Mouse (Mus musculus) R1 (cell line): ENCODE measurements around the gene Cep164.
"Not testable (repeated sequence)": the region's sequence is repeated elsewhere in the genome, so short reads cannot be mapped to it uniquely, and the experiment has no call there.

Source experiments
- DNase-seq: peaks from one replicate; pipeline ENCODE4 v3.0.0-alpha.2; 2018; ENCODE audit warnings: low read depth, low spot score

The Cep164 gene

GRCm38 (mm10) chr9:45828291-45828963 lies at the start of gene Cep164:
Gene Cep164 (minus strand): TSS chr9:45828691.
- DNase-seq, result peak; percentile 96

DNA sequence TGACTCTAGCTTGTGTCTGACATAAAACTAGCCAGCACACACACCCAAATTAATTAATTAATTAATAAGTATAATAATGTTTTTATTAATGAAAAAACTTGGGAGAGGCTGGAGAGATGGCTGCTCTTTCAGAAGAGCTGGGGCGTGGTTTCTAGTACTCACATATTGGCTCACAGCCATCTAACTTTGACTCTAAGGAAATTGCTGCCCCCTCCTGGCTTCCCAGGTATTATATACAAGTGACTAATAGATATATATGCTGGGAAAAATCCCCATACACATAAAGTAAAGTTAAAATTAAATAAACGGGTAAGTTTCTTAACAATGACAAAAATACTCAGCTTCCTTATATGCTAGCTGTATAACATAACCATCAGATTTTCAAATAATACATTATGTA lies 49.4 kb upstream of the Cep164 start:
- DNase-seq, result peak; percentile 20

- DNase-seq, result no peak
Observed at GRCm38 (mm10) chr9:45870265-45870664, 41.8 kb upstream of the Cep164 start.

GRCm38 (mm10) chr9:45869181-45869580 lies 40.7 kb upstream of the Cep164 start:
- no peak for DNase-seq

GRCm38 (mm10) chr9:45861813-45862212 lies 33.3 kb upstream of the Cep164 start:
- no peak for DNase-seq

- no peak for DNase-seq
Observed at GRCm38 (mm10) chr9:45859364-45859763, 30.9 kb upstream of the Cep164 start.

GRCm38 (mm10) chr9:45854136-45854535 lies 25.6 kb upstream of the Cep164 start:
- no peak for DNase-seq

GRCm38 (mm10) chr9:45853695-45854094 lies 25.2 kb upstream of the Cep164 start:
- DNase-seq, result no peak

- no peak for DNase-seq
Observed at GRCm38 (mm10) chr9:45851776-45852175, 23.3 kb upstream of the Cep164 start.

- no peak for DNase-seq
Observed at GRCm38 (mm10) chr9:45851330-45851729, 22.8 kb upstream of the Cep164 start.

DNA sequence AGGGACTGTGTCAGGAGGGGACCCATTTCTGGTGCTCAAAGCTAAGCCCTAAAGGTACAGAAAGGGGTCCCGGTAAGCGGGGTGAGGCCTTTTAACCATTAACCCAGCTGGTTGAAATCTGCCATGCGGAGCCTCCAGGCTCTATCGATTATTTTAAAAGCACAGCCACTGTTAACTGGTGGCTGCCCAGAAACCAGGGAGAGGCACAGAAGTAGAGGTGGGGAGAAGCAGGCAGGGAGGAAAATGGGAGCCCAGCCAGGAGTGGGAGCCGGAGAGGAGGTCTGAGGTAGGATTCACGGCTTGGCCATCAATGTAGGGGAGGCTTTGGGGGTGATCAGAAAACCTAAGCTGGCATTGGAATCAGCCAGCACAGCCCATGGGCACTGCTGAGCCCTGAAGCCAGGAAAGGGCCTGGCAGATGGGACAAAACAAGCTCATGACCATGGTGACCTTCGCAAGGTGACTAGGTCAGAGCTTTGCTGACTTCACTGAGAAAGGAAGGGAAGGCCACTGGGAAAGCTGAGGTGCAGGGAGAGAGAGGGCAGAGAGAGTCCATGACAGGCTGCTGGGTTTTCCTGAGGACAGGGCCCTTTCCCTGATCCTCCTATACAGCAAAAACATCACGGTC lies 22.2 kb upstream of the Cep164 start:
- no peak for DNase-seq

GRCm38 (mm10) chr9:45849528-45850408 lies 21.3 kb upstream of the Cep164 start:
- no peak for DNase-seq

DNA sequence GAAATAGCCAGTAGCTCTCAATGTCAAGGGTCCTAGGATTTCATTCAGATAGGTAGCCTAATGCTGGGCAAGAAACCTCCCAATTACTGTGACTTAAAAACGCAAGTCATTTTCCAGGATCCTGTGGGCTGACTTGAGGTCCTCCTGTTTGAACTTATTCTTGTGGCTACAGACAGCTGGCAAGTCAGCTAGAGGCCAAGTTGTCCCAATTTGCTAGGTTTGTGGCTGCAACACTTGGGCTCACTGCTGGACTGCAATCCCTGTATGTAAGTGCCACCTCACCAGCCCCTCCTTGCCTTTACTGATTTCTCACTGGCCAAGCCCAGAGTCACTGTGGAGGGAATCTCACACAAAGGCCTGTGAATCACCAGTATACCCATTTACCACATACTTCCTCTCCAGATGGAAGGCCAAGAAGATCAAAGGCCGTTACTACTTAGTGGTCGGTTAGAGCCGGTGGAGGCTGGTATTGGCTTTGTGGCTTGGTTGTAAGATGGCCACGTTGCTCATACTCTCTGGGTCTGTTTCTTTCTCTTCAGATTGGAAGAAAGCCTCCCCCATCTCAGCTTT lies 18.5 kb upstream of the Cep164 start:
- DNase-seq, result no peak

DNA sequence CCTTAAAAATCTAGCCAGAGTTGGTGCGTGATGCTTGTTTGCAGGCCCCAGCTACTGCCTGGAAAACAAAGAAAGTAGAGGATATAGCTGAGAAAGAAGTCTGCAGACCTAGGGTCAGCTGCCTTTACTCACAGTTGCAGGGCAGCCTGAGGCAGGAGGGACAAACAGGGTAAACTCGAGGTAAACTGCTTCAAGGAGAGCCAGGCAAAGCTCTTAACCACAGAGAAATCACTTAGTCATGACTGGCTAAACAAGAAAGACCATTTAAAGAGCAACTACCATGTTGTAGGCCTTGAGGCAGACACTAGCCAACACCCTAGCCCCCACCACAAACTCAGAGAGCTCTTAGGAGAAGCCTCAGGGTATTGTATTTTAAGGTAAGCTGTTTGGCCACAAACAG lies 17.7 kb upstream of the Cep164 start:
- DNase-seq, result not testable (repeated sequence)

- no peak for DNase-seq
Observed at GRCm38 (mm10) chr9:45845541-45845940, 17.1 kb upstream of the Cep164 start.

GRCm38 (mm10) chr9:45843780-45844179 lies 15.3 kb upstream of the Cep164 start:
- no peak for DNase-seq

GRCm38 (mm10) chr9:45843007-45843406 lies 14.5 kb upstream of the Cep164 start:
- no peak for DNase-seq

DNA sequence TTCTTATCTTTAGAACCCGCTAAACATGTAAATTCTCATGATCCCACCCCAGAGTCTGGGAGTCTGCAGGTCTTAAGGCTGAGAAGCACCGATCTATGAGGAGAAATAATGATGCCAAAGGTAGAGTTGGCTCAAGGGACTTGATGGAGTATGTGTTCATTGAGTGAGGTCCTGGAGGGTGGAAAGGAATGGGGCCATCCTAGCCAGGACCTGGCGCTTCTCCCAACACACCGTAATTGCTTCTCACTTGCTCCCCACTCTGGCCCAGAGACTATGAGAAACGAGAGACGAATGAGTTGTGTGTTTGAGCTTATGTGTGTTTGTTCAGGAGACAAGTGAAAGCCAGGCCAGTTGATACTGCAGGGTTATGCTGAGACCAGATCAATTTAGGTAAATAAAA lies 13.0 kb upstream of the Cep164 start:
- DNase-seq, result no peak

DNA sequence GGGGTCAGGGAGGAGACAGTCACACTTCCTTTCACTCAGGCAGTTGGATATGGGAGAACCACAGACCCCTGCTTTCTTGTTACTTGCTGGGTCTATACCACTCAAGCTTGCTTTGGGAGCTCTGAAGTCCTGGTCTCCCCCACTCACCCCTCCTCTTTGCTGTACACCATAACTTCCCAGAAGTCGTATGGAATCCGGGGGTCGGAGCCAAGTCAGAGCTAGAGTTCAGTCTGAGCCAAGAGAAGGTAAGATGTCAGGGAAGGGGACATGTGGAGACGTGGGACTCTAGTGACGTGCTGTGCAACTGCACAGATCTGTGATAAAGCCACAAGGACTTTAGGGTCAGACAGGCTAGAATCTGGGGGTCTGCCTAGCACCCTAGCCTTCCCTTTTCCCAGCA lies 11.8 kb upstream of the Cep164 start:
- no peak for DNase-seq

DNA sequence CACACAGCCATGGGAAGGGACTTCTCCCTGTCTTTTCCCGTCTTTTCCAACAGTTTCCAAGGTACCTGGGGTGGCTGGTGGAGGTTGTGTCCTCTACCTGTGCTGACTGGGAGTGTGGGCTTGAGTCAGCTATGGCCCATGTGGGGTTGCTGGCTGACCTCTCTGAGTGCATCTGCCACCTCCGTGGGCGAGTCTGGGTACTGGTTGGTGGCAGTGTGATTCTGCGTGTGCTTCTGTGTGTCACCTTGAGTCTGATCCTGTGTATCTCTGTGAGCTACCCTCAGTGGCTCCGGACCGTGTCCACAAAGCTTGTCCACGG lies 11.4 kb upstream of the Cep164 start:
- no peak for DNase-seq

GRCm38 (mm10) chr9:45839139-45839981 lies 10.9 kb upstream of the Cep164 start:
- DNase-seq, result peak; percentile 21
